Mouse (Mus musculus): ENCODE data around the gene Gdf1.
A peak's percentile ranks its signal among the peaks of the same experiment; 100 is the strongest.

The Gdf1 gene

GRCm38 (mm10) chr8:70329835-70330740 is 471 bp downstream of the Gdf1 start:
- no peak for ATAC-seq (ENCODE audit: insufficient number of reproducible peaks, low FRiP score, low TSS enrichment)

- no peak for ATAC-seq (ENCODE audit: insufficient number of reproducible peaks, low FRiP score, low TSS enrichment)
Observed at GRCm38 (mm10) chr8:70330741-70331364, 1.2 kb downstream of the Gdf1 start.

GRCm38 (mm10) chr8:70331526-70331925 is 1.9 kb downstream of the Gdf1 start:
- no peak for ATAC-seq (ENCODE audit: insufficient number of reproducible peaks, low FRiP score, low TSS enrichment)

- ATAC-seq (ENCODE audit: insufficient number of reproducible peaks, low FRiP score, low TSS enrichment) = peak; percentile 78
Observed at GRCm38 (mm10) chr8:70332070-70332877, 2.7 kb downstream of the Gdf1 start.

GRCm38 (mm10) chr8:70332878-70333202 is 3.2 kb downstream of the Gdf1 start:
- no peak for ATAC-seq (ENCODE audit: insufficient number of reproducible peaks, low FRiP score, low TSS enrichment)

GRCm38 (mm10) chr8:70338931-70339330 is 9.3 kb downstream of the Gdf1 start:
- no peak for ATAC-seq (ENCODE audit: insufficient number of reproducible peaks, low FRiP score, low TSS enrichment)

- ATAC-seq (ENCODE audit: insufficient number of reproducible peaks, low FRiP score, low TSS enrichment) = peak; percentile 34; the same call in 1 of the 2 replicates
Observed at GRCm38 (mm10) chr8:70340659-70341058, 11.0 kb downstream of the Gdf1 start.

DNA sequence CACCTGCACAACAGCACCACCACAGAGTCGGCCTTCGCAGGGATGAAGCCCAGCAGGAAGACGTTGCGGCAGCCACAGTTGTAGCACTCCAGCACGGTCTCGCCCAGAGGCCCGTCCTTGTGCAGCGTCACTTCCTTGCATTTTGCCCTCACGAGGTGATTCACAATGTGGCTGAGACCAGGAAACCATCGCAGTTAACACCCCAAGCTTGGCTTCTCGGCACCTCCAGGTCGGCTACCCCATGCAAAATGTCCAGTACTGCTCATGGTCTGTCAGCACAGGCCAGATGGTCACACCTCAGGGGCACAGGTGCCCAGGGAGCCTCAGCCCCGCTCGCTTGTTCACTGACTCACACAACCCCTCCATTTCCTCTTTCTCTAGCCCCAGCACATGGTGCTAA is 12.4 kb downstream of the Gdf1 start:
- peak; percentile 41; the same call in 1 of the 2 replicates for ATAC-seq (ENCODE audit: insufficient number of reproducible peaks, low FRiP score, low TSS enrichment)

GRCm38 (mm10) chr8:70343076-70343475 is 13.5 kb downstream of the Gdf1 start:
- no peak for ATAC-seq (ENCODE audit: insufficient number of reproducible peaks, low FRiP score, low TSS enrichment)

DNA sequence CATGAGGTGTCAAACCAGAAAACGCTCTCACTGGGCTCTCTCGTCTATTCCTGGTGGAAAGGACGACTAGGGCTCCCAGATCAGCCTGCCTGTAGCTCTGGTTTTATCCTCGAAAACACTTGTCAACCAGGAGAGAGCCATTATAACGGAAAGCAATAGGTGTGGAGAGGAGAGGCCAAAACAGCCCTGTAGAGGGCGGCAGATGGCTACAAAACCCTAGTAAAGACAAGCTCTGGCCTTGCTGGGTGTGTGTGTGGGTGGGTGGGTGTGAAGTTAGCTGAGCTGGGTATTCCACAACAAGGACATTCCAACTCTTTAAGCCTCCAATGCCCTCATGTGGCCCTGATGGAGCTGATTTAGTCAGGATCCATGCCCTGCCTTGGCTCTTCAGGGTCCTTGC is 14.1 kb downstream of the Gdf1 start:
- ATAC-seq (ENCODE audit: insufficient number of reproducible peaks, low FRiP score, low TSS enrichment) = no peak

GRCm38 (mm10) chr8:70344279-70344678 is 14.7 kb downstream of the Gdf1 start:
- no peak for ATAC-seq (ENCODE audit: insufficient number of reproducible peaks, low FRiP score, low TSS enrichment)

GRCm38 (mm10) chr8:70347443-70347842 is 17.8 kb downstream of the Gdf1 start:
- no peak for ATAC-seq (ENCODE audit: insufficient number of reproducible peaks, low FRiP score, low TSS enrichment)

- ATAC-seq (ENCODE audit: insufficient number of reproducible peaks, low FRiP score, low TSS enrichment) = no peak
Observed at GRCm38 (mm10) chr8:70347860-70348420, 18.3 kb downstream of the Gdf1 start.

DNA sequence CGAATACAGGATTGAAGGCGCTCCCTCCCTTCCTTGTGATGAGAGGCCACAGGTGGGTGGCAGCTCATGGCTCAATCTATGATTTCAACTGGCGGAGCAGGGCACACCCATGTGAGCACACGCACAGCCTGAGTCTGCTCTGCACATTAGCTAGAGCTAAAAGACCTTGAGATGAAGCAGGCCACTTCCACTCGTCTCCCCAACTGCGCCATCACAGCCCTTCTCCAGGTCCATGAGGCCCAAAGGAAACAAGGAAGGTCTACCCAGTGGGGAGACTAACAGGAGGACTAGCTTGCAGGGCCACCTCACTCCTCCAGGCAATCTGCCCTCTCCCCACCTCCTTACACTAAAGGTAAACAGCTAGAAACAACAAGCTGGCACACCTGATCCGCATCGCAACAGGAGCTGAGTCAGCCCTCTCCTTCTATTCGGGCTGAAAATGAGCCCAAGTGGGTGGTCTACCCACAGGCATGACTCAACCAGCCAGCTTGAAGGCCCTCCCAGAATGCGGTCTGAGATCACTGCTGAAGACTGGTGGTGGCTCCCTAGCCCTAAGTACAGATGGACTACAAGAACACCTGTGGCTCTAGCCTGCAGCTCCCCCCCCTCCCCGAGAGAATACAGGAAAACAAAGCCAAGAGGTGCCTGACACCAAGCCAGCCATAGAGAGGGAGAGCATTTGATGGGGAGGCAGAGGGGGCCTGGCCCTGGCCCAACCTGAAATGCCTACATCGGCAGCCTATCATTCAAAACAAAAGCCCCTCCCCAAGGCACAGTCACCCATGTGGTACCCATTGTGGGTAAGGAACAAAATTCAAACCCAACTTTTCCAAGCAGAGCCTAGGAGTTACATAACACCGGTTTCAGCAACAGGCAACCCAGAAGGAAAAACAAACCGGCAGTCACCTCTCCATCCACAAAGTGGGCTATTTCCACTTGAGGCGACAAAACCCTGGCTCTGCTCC is 21.7 kb downstream of the Gdf1 start:
- ATAC-seq (ENCODE audit: insufficient number of reproducible peaks, low FRiP score, low TSS enrichment) = no peak

- no peak for ATAC-seq (ENCODE audit: insufficient number of reproducible peaks, low FRiP score, low TSS enrichment)
Observed at GRCm38 (mm10) chr8:70352000-70352384, 22.4 kb downstream of the Gdf1 start.

- ATAC-seq (ENCODE audit: insufficient number of reproducible peaks, low FRiP score, low TSS enrichment) = 0 out of 2 replicates have a peak, but pooled peaks have one; percentile 2
Observed at GRCm38 (mm10) chr8:70352657-70353151, 23.1 kb downstream of the Gdf1 start.

DNA sequence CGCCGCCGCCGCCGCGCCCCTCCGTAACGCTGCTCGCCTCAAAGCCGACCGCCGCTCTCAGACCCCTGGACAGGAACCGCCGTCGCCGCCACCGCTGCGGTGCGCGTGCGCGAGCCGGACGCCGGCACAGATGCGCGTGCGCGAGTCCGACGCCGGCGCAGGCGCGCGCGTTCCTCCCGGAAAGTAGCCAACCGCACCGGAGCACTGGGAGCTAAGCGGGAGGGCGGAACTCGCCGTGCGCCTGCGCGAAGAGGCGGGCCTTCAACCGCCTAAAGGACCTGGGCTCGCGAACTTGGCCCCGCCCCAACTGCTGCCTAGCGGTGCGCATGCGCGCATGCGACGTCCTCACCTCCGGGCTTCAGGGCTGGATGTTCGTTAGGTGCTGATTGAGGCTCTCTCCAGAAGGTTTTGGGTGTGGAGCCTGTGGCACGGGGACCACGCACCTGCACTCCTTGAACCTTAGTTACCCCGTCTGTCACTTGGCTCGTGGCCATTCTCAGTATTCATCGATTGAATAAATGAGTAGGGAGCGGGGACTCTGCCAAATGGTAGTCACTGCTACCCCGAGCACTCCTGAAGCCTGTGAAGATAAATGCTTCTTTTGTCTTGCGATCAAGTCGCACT is 23.7 kb downstream of the Gdf1 start, which contains the start of gene Upf1:
Gene Upf1, minus strand, starts transcription at position 85 of the 624 bp plus-strand sequence.
- peak; percentile 80 for ATAC-seq (ENCODE audit: insufficient number of reproducible peaks, low FRiP score, low TSS enrichment)

DNA sequence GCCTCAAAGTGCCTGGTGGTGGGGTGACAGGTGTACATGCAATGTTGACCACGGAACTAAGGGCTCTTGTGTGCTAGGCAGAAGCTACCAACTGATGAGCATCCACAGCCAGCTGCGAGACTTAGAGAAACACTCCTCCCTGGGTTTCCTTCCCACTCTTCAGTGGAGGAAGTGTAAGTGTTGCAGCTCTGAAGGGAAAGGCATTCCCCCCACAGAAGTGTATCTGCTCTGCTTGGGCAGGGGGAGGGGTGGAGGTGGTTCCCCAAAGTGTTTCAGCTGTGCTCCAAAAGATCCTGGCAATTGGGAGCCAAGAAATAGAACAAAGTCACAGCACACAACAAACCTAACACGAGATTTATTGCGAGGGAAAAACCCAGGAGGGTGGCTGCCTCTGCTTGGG is 24.4 kb downstream of the Gdf1 start:
- no peak for ATAC-seq (ENCODE audit: insufficient number of reproducible peaks, low FRiP score, low TSS enrichment)

- no peak for ATAC-seq (ENCODE audit: insufficient number of reproducible peaks, low FRiP score, low TSS enrichment)
Observed at GRCm38 (mm10) chr8:70356111-70356510, 26.5 kb downstream of the Gdf1 start.

All from cerebellum, adult (tissue).